Mouse (Mus musculus): Measurements from ENCODE around the gene Fgfr2. TPM values are rescaled to one million over a fixed set of nuclear protein-coding genes. Genes with fewer than 3 reads are reported as not detected.

Fgfr2 gene
- polyA plus RNA-seq, 1 experiment from 2014 or later = 39.4 TPM

DNA sequence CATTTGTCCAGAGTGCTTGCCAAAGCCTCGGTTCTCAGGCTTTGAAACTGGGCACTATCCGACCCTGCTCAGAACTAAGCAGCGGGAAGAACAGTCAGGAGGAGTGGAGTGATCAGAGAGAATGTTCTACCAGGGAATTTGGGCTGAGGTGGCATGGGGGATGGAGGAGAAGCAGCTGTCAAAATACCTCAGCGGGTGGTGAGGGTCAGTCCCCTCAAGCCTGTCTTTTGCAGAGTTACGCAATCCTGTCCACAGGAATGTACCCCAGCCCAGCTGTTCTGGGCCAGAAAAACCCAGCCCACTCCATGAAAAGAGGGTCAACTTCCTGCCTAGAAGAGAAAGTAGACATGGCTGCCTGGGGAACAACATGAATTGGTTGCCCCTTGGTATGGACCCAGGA, 862.5 kb downstream of the Fgfr2 start:
- WGBS = 86% methylated on average over 5 of the region's 5 CpGs
- H3K4me2 ChIP-seq (replicated peaks) = no peak overlapping the region
- no peak overlapping the region for H3K4me3 ChIP-seq (replicated peaks)
- H3K36me3 ChIP-seq = peaks cover 11% of the 10 kb centered on the region
- no peak overlapping the region for H3K9ac ChIP-seq (replicated peaks)
- no peak overlapping the region for H3K27ac ChIP-seq
- ATAC-seq = no peak
- no peaks in the 10 kb centered on the region for H3K27me3 ChIP-seq
- peaks cover 76% of the 10 kb centered on the region for H3K4me1 ChIP-seq (replicated peaks)
- H3K9me3 ChIP-seq = no peaks in the 10 kb centered on the region

DNA sequence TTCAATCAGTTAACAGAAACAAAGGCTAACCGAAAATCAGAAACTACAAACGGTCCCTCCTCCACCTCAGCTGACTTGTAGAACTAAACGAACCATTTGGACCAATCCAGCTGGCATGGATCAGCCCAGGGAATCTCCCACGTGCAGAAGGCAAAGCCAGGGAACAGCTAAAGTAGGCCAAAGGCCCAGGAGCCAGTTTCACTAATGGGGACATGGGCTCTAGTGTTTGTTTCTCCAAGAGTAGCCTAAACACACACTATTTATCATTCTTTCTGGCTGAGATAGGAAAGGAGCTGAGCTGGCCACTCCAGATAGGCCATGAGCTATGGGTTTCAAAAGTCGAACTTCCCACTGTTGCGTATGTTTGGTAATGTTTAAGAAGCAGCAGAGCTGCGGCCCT, 864.3 kb downstream of the Fgfr2 start:
- peaks cover 58% of the 10 kb centered on the region for H3K4me1 ChIP-seq (replicated peaks)
- no peak overlapping the region for H3K27ac ChIP-seq
- no peaks in the 10 kb centered on the region for H3K27me3 ChIP-seq
- H3K9me3 ChIP-seq = no peaks in the 10 kb centered on the region
- H3K4me2 ChIP-seq (replicated peaks) = no peak overlapping the region
- H3K9ac ChIP-seq (replicated peaks) = no peak overlapping the region
- no peak for ATAC-seq
- 42% methylated on average over 7 of the region's 7 CpGs for WGBS
- peaks cover 11% of the 10 kb centered on the region for H3K36me3 ChIP-seq
- no peak overlapping the region for H3K4me3 ChIP-seq (replicated peaks)

DNA sequence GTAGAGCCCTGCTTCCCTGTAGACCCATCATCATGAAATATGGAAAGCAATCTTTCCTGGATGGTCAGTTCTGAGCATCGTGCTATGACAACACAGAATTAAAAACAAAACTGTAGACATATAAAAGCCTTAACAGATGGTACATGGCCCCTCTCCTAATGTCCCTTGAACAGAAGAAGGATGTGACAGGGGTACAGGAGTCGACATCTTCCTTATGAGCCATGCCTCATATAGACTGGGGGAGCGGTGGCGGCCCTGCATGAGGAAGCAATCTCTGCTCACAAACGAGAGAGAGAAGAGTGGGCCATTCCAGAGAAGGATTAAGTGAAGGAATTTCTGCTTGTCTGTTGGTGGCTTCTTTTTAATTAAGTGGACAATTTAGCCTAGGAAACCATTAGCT, 864.9 kb downstream of the Fgfr2 start:
- peaks cover 11% of the 10 kb centered on the region for H3K36me3 ChIP-seq
- H3K9me3 ChIP-seq = no peaks in the 10 kb centered on the region
- no peak overlapping the region for H3K4me2 ChIP-seq (replicated peaks)
- no peak overlapping the region for H3K9ac ChIP-seq (replicated peaks)
- ATAC-seq = no peak
- no peak overlapping the region for H3K4me3 ChIP-seq (replicated peaks)
- H3K27ac ChIP-seq = no peak overlapping the region
- H3K4me1 ChIP-seq (replicated peaks) = peaks cover 57% of the 10 kb centered on the region
- H3K27me3 ChIP-seq = no peaks in the 10 kb centered on the region
- 47% methylated on average over 5 of the region's 5 CpGs for WGBS

DNA sequence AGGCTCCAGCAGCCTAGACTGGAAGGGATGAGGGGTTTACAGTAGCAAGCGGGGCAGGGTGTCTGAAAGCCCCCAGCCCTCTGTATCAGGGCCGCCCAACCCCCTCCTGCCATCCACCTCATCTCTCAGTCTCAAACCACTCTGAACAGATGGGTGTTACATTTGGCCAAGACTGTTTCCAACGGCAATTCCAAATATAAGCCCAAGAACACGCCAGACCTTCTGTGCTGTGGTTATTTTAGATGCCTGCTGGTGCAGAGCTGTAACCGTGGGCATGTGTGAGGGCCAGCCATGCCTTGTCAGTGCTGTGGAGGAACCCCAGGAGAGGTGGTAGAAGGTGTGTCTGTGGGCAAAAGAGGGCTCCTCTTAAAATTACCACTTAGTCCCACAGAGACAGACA, 869.6 kb downstream of the Fgfr2 start:
- Histone ChIP-seq H3K4me3 (replicated peaks) (no peak overlapping the region), H3K9me3 (no peaks in the 10 kb centered on the region), H3K4me2 (replicated peaks) (no peak overlapping the region), H3K36me3 (peaks cover 3% of the 10 kb centered on the region), H3K4me1 (replicated peaks) (peaks cover 31% of the 10 kb centered on the region), H3K27me3 (no peaks in the 10 kb centered on the region), H3K27ac (no peak overlapping the region), H3K9ac (replicated peaks) (no peak overlapping the region)
- WGBS = 84% methylated on average over 5 of the region's 5 CpGs
- no peak for ATAC-seq

DNA sequence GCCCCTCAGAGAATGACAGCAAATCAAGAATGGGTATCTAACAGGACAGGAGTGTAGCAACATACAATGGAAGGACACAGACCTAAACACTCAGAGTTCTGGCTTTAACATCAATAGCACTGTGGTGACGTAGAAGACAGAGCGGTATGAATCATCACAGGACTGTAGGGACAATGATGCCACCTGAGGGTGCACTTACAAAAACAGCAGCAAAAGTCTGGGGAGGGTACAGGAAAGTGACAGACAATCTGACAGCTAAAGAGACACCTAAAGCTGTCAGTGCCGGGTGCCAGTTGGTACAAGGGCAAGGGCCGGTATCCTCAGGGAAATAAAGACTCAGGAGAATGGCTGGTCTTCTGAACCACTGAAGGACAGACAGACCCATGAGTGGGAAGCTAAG, 870.1 kb downstream of the Fgfr2 start:
- ATAC-seq = no peak
- Histone ChIP-seq H3K9me3 (no peaks in the 10 kb centered on the region), H3K36me3 (peaks cover 3% of the 10 kb centered on the region), H3K4me2 (replicated peaks) (no peak overlapping the region), H3K4me1 (replicated peaks) (peaks cover 31% of the 10 kb centered on the region), H3K9ac (replicated peaks) (no peak overlapping the region), H3K27ac (no peak overlapping the region), H3K27me3 (no peaks in the 10 kb centered on the region), H3K4me3 (replicated peaks) (no peak overlapping the region)
- WGBS = 81% methylated on average over 4 of the region's 4 CpGs

DNA sequence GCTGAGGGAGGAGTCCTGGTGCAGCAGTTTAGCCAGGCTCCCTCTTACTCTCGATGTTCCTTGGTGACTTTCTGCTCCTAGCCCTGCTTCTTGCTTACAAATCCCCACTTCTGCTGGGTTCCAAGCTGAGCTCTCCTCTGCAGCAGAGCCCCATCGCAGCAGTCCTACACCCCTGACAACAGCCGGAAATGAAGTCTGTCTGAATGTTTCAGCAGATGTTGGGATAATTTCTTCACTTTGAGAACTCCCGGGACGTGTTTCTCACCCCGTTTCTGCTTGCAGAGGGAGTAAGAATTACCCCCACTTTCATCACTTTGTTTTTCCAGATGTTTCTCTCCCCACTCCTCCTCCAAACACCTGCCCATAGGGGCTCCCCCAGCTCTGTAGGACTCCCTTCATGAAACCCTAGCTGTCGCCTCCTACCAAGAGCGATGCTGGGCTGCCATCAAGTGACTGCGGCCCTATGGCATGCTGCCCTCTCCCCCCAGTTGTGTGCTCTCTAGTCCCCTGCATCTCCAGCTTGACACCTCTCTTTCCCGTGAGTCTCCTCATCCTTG, 873.5 kb downstream of the Fgfr2 start:
- Histone ChIP-seq H3K27ac (no peak overlapping the region), H3K9me3 (no peaks in the 10 kb centered on the region), H3K4me1 (replicated peaks) (peaks cover 48% of the 10 kb centered on the region), H3K4me3 (replicated peaks) (no peak overlapping the region), H3K27me3 (no peaks in the 10 kb centered on the region), H3K9ac (replicated peaks) (no peak overlapping the region), H3K36me3 (no peaks in the 10 kb centered on the region), H3K4me2 (replicated peaks) (no peak overlapping the region)
- 81% methylated on average over 10 of the region's 10 CpGs for WGBS
- ATAC-seq = no peak

DNA sequence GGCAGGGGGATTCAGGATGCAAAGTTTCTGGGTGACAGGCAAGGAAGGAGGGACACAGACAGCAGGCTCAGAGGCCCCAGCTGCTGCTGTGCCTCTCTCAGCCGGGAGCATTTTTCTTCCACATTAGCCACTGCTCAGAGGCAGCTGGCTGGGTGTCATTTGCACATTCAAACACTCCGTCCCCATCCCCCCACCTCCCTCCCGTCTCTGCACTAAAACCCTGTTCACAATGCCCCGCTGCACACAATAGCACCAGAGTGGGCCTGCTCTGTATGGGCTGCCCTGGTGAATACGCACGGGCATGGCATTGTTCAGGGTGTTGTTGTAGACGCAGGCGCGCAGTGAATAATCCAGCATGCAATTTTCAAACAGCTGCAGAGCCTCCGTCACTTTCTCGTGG, 875.6 kb downstream of the Fgfr2 start:
- H3K9ac ChIP-seq (replicated peaks) = peak overlapping the region; percentile 5; the same call in 1 of the 2 replicates

DNA sequence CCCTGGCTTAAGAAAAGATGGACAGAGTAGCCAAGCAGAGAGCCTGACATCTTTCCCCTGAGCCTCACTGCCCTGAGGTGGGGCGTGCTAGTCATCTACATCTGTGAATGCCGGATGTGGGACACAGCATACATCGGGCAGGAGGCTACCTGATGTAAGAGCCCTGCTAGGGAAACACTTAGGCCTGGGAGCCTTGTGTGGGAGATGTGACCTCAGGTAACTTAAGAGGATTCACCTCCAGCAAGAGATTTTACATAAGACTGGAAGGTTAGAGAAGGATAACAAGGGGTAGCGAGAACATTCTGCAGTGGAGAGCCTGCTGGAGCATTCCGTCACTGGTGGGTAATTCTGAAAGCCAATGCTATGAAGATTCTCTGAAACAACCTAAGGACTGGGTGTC, 876.1 kb downstream of the Fgfr2 start:
- Histone ChIP-seq H3K36me3 (peaks cover 10% of the 10 kb centered on the region), H3K27me3 (no peaks in the 10 kb centered on the region), H3K4me2 (replicated peaks) (peak overlapping the region; percentile 5; the same call in 1 of the 2 replicates), H3K4me3 (replicated peaks) (no peak overlapping the region), H3K27ac (peak overlapping the region; percentile 92), H3K9me3 (no peaks in the 10 kb centered on the region), H3K4me1 (replicated peaks) (peaks cover 37% of the 10 kb centered on the region), H3K9ac (replicated peaks) (peak overlapping the region; percentile 5; the same call in 1 of the 2 replicates)
- 25% methylated on average over 5 of the region's 5 CpGs for WGBS
- peak; percentile 24; the same call in 1 of the 2 replicates for ATAC-seq

More for the DNA sequence above, 875.6 kb downstream of the Fgfr2 start:
- H3K9me3 ChIP-seq = no peaks in the 10 kb centered on the region
- peak overlapping the region; percentile 5 for H3K4me2 ChIP-seq (replicated peaks)
- H3K4me1 ChIP-seq (replicated peaks) = peaks cover 37% of the 10 kb centered on the region
- 4% methylated on average over 11 of the region's 11 CpGs for WGBS
- no peak overlapping the region for H3K4me3 ChIP-seq (replicated peaks)
- H3K27me3 ChIP-seq = no peaks in the 10 kb centered on the region
- ATAC-seq = peak; percentile 99
- peak overlapping the region; percentile 92 for H3K27ac ChIP-seq
- peaks cover 5% of the 10 kb centered on the region; the same call in 1 of the 2 replicates for H3K36me3 ChIP-seq

DNA sequence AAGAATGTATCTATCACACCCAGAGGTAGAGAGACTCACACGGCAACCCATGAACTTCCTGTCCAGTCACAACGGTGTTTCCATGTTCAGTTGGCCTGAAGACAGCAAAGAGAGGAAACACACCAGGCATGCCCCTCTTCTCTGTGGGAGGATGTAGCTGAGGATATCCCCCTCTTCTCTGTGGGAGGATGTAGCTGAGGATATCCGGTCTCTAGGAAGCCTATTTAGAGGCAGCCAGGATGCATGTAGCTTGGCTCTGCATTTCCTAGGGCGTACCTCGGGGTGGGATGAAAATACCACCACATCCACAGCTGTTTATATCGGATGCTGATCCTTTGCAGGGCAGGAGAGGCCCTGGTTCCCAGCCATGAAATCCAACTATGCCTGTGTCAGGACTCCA, 877.4 kb downstream of the Fgfr2 start:
- peaks cover 23% of the 10 kb centered on the region for H3K36me3 ChIP-seq
- no peaks in the 10 kb centered on the region for H3K27me3 ChIP-seq
- whole genome bisulfite sequencing = 90% methylated on average over 6 of the region's 6 CpGs
- no peak overlapping the region for H3K4me2 ChIP-seq (replicated peaks)
- no peak overlapping the region for H3K4me3 ChIP-seq (replicated peaks)
- peaks cover 37% of the 10 kb centered on the region for H3K4me1 ChIP-seq (replicated peaks)
- H3K27ac ChIP-seq = no peak overlapping the region
- ATAC-seq = no peak
- no peak overlapping the region for H3K9ac ChIP-seq (replicated peaks)
- H3K9me3 ChIP-seq = no peaks in the 10 kb centered on the region

DNA sequence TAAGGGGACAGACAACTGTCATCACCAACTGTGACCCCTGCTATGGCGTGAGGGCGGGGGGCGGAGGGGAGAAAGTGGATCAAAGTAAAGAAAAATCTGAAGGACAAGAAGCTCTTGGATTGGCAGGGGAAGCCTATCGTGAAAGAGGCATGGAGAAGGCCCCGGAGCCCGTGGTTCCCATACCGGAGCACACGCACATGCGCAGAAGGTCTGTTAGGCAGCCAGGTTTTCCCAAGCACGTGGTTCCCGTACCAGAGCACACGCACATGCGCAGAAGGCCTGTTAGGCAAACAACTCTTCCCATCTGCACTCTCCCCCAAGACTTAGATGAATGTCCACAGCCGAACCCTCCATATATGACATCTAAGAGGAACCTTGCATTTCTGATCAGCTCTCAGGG, 878.5 kb downstream of the Fgfr2 start:
- no peak overlapping the region for H3K4me3 ChIP-seq (replicated peaks)
- H3K4me1 ChIP-seq (replicated peaks) = peaks cover 32% of the 10 kb centered on the region

DNA sequence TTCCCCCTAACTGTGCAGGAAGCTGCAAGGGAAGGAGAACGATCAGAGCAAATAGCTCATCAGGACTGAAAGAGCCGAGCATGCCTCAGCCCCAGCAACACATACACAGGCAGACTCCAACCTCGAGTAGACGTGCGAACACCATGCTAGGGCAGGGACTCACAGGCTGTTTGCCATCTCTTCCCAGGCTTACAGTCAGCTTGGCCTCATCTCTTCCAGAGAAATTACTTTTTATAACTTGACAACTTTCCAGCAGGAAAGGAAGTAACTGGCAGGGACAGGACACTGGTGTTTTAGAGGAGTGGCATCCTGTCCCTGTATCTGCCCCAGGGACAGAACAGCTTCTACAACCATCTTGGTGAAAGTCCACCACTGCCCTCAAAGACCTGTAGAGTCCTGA, 879.9 kb downstream of the Fgfr2 start:
- H3K36me3 ChIP-seq = peaks cover 40% of the 10 kb centered on the region
- no peaks in the 10 kb centered on the region for H3K27me3 ChIP-seq
- H3K27ac ChIP-seq = no peak overlapping the region
- no peaks in the 10 kb centered on the region for H3K9me3 ChIP-seq
- no peak overlapping the region for H3K4me2 ChIP-seq (replicated peaks)
- no peak overlapping the region for H3K4me3 ChIP-seq (replicated peaks)
- no peak for ATAC-seq
- WGBS = 83% methylated on average over 5 of the region's 5 CpGs
- H3K9ac ChIP-seq (replicated peaks) = no peak overlapping the region
- H3K4me1 ChIP-seq (replicated peaks) = peaks cover 23% of the 10 kb centered on the region

More for the DNA sequence above, 878.5 kb downstream of the Fgfr2 start:
- no peak for ATAC-seq
- H3K27me3 ChIP-seq = no peaks in the 10 kb centered on the region
- no peak overlapping the region for H3K4me2 ChIP-seq (replicated peaks)
- peaks cover 30% of the 10 kb centered on the region for H3K36me3 ChIP-seq
- 95% methylated on average over 14 of the region's 14 CpGs for WGBS
- no peak overlapping the region for H3K9ac ChIP-seq (replicated peaks)
- no peaks in the 10 kb centered on the region for H3K9me3 ChIP-seq
- H3K27ac ChIP-seq = no peak overlapping the region

DNA sequence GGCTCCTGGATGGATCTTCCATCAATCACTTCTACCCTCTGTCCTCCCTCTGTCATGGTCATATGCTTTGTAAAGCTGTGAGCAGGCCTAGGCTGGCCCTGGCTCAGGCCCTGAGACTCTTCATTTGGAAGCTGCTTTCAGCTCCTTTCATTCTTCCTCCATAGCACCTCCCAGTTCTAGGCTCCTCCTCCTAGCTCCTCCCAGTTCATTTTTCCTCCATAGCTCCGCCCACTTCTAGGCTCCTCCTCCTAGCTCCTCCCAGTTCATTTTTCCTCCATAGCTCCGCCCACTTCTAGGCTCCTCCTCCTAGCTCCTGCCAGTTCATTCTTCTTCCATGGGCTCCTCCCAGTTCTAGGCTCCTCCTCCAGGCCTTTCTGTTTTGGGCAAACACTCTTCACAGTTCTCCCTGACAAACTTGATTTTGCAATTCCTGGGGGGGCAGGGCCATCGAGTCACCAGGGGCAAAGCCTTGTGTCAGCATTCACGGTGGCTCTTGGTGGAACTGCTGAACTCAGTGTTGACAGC, 880.5 kb downstream of the Fgfr2 start:
- Histone ChIP-seq H3K9me3 (no peaks in the 10 kb centered on the region), H3K4me2 (replicated peaks) (no peak overlapping the region), H3K4me1 (replicated peaks) (peaks cover 18% of the 10 kb centered on the region), H3K27me3 (no peaks in the 10 kb centered on the region), H3K36me3 (peaks cover 45% of the 10 kb centered on the region), H3K9ac (replicated peaks) (no peak overlapping the region), H3K4me3 (replicated peaks) (no peak overlapping the region), H3K27ac (no peak overlapping the region)
- ATAC-seq = no peak
- WGBS = 58% methylated on average over 4 of the region's 4 CpGs

DNA sequence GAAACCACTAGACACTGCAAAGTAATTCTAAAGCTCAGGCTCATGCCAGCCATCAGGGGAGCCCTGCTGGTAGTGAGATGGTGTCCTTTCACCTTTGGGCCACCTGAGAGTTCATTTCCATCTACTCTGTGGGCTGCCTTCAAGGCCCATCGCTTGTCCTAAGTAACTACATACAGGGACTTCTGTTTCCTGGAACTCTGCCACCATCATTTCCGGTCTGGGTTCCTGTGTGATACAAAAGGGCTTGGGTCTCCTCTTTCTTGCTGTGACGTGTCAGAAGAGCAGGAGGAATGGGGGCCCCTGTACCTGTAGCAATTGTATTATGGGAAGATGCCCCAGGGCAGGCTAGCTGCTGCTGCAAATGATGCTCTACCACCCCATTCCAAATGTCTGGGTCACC, 884.2 kb downstream of the Fgfr2 start:
- no peak overlapping the region for H3K9ac ChIP-seq (replicated peaks)

More for the DNA sequence above, 884.2 kb downstream of the Fgfr2 start:
- H3K4me3 ChIP-seq (replicated peaks) = no peak overlapping the region
- H3K36me3 ChIP-seq = peaks cover 65% of the 10 kb centered on the region
- H3K4me2 ChIP-seq (replicated peaks) = no peak overlapping the region
- WGBS = 91% methylated on average over 3 of the region's 3 CpGs
- ATAC-seq = no peak
- H3K27me3 ChIP-seq = no peaks in the 10 kb centered on the region
- peaks cover 6% of the 10 kb centered on the region; the same call in 1 of the 2 replicates for H3K4me1 ChIP-seq (replicated peaks)
- no peaks in the 10 kb centered on the region for H3K9me3 ChIP-seq
- no peak overlapping the region for H3K27ac ChIP-seq

Data from midbrain, embryonic 13.5 days (tissue).